Mouse (Mus musculus): ENCODE measurements around the gene Chaf1a.

- TF ChIP-seq CTCF (IDR thresholded peaks at IDR 0.05; ENCODE audit: control insufficient read depth, insufficient read depth, insufficient replicate concordance, low read depth, low read length) (no peak), POLR2A (IDR thresholded peaks at IDR 0.05; ENCODE audit: control insufficient read depth, low read depth, low read length) (no peak)
These were observed 30.3 kb upstream of the Chaf1a start for GRCm38 (mm10) chr17:56009962-56010240.

All from testis, adult 2 months (tissue).